Mouse (Mus musculus): ENCODE data around the gene Fasn. TPM values are rescaled to one million over a fixed set of nuclear protein-coding genes. Genes with fewer than 3 reads are reported as not detected.
"Not testable (repeated sequence)": the region's sequence is repeated elsewhere in the genome, so short reads cannot be mapped to it uniquely, and the experiment has no call there.

The Fasn gene
- 49.8 and 53.9 TPM in 2 replicates for polyA plus RNA-seq (2015; fragmentation: Nextera tagmentation; extraction: Ambion mirVana)

DNA sequence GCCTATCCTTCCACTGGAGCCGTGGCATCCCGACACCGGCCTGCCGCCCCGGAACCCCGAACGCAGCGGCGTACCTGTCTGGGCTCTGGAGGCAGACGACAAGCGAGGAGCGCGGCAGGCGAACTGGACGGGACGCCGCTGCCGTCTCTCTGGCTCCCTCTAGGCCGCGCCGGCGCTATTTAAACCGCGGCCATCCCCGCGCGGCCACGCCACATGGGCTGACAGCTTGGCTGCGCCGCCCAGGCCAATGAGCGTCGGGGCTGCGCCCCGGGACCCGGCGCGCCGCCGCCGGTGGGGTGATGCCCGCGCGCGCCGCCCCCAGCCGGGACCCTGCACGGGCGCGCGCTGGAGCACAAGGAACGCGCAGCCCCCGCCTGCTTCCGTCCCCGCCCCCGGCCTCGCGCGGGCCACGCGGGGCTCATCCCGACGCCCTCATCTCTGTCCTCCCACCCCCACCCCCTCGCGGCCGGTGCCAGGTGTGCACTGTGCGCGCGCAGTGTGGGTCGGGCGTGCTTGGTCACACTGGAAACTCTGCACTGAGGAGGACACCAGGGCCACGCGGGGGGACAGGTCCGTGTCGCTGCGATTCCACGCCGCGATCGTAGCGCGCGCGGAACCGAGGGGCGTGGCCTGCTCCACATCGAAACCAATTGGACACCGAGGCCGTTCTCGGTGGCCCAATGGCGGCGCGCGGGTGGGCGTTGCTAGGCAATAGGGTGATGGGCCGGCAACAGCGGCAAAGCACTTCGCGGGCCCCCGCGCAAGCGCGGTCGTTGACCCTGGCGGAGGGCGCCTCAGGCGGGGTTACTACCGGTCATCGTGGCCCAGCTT lies at the start of gene Fasn:
TSS of gene Fasn (minus strand) at position 592 of the 831 bp plus-strand sequence.
- H3K4me1 ChIP-seq, result peaks cover 35% of the 10 kb centered on the region
- H3K36me3 ChIP-seq, result peaks cover 39% of the 10 kb centered on the region
- ATAC-seq (ENCODE audit: low FRiP score, low read depth), result peak; percentile 91
- H3K9me3 ChIP-seq, result no peaks in the 10 kb centered on the region
- no peaks in the 10 kb centered on the region for H3K27me3 ChIP-seq
- peak within 1 kb of the TSS; percentile 97 for H3K27ac ChIP-seq
- peak within 1 kb of the TSS; percentile 98 for H3K4me3 ChIP-seq
- H3K4me2 ChIP-seq (replicated peaks), result peak within 1 kb of the TSS; percentile 98
- under 1% methylated on average over 93 of the region's 109 CpGs for WGBS
- peak within 1 kb of the TSS; percentile 97 for H3K9ac ChIP-seq

DNA sequence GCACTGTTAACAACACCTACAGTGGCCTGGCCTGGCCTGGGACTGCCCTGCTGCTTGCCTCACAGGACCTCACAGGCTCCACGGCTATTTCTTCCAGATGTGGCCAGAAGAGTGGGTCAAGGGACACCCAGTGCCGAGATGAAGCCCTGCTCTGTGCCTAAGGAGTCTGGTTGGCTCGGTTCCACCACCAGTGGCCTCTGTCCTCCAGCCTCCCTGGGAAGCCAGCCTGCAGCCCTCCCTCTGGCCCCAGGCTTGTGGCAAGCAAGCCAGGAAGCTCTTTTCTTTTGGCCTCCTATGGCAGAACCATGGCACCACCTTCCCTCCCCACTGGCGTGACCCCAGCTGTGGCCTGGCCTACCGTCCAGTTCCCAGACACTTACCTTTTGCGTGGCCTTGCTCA lies 48.9 kb upstream of the Fasn start:
- Histone ChIP-seq H3K9ac (no peak overlapping the region), H3K4me1 (0 out of 2 replicates have a peak, but pooled peaks cover 4% of the 10 kb centered on the region), H3K4me2 (replicated peaks) (no peak overlapping the region), H3K27me3 (no peaks in the 10 kb centered on the region), H3K36me3 (peaks cover 18% of the 10 kb centered on the region), H3K27ac (no peak overlapping the region), H3K9me3 (no peaks in the 10 kb centered on the region), H3K4me3 (no peak overlapping the region)
- no peak for ATAC-seq (ENCODE audit: low FRiP score, low read depth)
- 73% methylated on average over 6 of the region's 6 CpGs for WGBS

DNA sequence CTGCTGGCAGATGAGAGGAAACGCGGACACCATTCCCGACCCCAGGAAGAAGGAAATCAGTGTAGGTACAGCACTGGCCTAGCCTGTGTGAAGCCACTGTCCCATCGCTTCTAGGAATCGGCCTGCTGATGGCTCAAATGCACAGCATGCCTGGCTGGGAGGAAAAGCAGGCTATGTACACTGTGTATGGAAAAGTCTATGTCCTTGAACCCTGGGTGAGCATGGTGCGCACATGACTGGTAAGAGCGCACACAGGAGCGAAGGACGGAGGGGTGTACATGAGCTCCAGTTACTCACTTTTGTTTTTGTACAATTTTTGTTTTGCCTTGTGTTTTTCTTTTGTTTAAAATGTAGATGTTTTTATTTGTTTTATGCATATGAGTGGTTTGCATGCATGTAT lies 47.2 kb upstream of the Fasn start:
- H3K4me3 ChIP-seq, result no peak overlapping the region

DNA sequence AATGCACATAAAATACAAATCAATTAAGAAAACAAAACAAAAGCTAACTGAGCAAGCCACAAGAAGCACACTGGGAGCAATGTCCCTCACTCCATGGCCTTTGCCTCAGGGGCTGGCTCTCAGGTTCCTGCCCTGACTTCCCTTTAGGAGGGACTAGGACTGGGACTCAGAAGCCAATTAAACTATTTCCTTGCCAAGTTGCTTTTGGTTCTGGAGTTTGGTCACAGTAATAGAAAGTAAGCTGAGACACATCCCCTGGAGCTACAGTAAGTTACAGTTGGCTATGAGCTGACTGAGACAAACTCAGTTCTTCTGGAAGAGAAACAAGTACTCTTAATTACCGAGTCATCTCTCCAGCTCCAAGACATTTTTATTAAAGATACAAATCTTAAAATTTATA lies 41.5 kb upstream of the Fasn start:
- Histone ChIP-seq H3K9me3 (no peaks in the 10 kb centered on the region), H3K4me2 (replicated peaks) (no peak overlapping the region), H3K9ac (no peak overlapping the region), H3K4me3 (no peak overlapping the region), H3K4me1 (no peaks in the 10 kb centered on the region), H3K27me3 (no peaks in the 10 kb centered on the region), H3K36me3 (peaks cover 27% of the 10 kb centered on the region), H3K27ac (no peak overlapping the region)
- WGBS, result 78% methylated on average over 1 of the region's 1 CpGs
- ATAC-seq (ENCODE audit: low FRiP score, low read depth), result no peak

More for the DNA sequence above, 47.2 kb upstream of the Fasn start:
- 93% methylated on average over 9 of the region's 9 CpGs for WGBS
- Histone ChIP-seq H3K4me1 (0 out of 2 replicates have a peak, but pooled peaks cover 4% of the 10 kb centered on the region), H3K4me2 (replicated peaks) (no peak overlapping the region), H3K27me3 (no peaks in the 10 kb centered on the region), H3K27ac (no peak overlapping the region), H3K9me3 (no peaks in the 10 kb centered on the region), H3K36me3 (peaks cover 7% of the 10 kb centered on the region; the same call in 1 of the 2 replicates), H3K9ac (no peak overlapping the region)
- ATAC-seq (ENCODE audit: low FRiP score, low read depth), result no peak

DNA sequence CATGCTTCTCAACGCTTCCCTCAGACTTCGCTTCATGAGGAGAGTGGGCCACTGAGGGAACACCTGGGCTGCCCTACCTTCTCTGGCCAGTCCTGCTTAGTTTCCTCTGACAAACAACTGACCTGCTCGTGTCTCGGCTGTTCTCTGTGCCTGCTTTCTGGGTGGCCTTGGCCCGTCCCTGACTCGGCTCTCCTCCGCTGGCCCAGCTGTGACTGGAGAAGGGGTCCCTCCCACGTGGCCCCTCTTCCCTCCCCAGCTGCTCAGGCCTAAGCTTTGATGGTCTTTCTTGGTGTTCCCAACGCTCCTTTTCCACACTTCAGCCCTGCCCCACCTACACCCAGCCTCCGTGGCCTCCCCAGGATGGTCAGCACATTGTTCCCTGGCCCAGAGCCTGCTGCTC lies 38.5 kb upstream of the Fasn start:
- Histone ChIP-seq H3K4me1 (no peaks in the 10 kb centered on the region), H3K4me2 (replicated peaks) (no peak overlapping the region), H3K27ac (no peak overlapping the region), H3K27me3 (no peaks in the 10 kb centered on the region), H3K9ac (no peak overlapping the region), H3K4me3 (no peak overlapping the region), H3K36me3 (peaks cover 50% of the 10 kb centered on the region), H3K9me3 (no peaks in the 10 kb centered on the region)
- 67% methylated on average over 10 of the region's 10 CpGs for WGBS
- ATAC-seq (ENCODE audit: low FRiP score, low read depth), result no peak

DNA sequence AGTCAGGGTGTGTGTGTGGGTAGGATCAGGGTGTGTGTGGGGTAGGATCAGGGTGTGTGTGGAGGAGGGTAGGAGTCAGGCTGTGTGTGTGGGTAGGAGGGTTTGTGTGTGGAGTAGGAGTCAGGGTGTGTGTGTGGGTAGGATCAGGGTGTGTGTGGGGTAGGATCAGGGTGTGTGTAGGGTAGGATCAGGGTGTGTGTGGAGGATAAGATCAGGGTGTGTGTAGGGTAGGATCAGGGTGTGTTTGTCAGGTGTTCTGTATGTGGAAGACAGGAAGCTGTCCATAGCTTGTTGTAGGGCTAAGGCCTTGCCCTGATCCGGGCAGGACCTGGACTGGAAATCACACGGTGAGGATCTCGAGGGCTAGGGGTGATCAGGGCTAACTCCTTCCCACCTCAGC lies 31.6 kb upstream of the Fasn start:
- not testable (repeated sequence) for H3K27me3 ChIP-seq; H3K9ac ChIP-seq; H3K9me3 ChIP-seq; H3K4me1 ChIP-seq; H3K4me3 ChIP-seq; ATAC-seq (ENCODE audit: low FRiP score, low read depth); H3K4me2 ChIP-seq (replicated peaks); H3K27ac ChIP-seq
- H3K36me3 ChIP-seq, result peaks cover 48% of the 10 kb centered on the region
- WGBS, result 90% methylated on average over 3 of the region's 3 CpGs

DNA sequence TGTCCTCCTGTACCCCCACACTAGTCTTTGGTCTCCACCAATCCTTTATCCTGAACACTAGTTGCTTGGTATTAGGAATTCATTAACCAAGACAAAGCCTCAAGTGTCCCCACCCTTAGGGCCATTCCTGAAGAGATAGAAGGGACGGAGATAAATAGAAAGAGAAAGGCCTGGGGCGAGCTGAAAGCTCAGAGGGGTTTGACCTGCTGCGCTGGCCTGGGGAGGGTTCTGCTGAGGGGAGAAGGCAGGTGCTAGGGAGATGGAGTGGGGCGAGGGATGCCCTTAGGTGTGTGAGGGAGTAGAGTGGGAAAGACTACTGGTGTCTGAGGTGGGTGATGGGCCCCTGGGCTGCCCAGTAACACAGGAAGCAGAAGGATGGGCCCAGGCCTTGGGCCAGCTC lies 29.4 kb upstream of the Fasn start:
- no peak for ATAC-seq (ENCODE audit: low FRiP score, low read depth)
- Histone ChIP-seq H3K9ac (no peak overlapping the region), H3K4me2 (replicated peaks) (no peak overlapping the region), H3K4me1 (peaks cover 6% of the 10 kb centered on the region; the same call in 1 of the 2 replicates), H3K27me3 (no peaks in the 10 kb centered on the region), H3K27ac (no peak overlapping the region), H3K4me3 (no peak overlapping the region), H3K36me3 (peaks cover 27% of the 10 kb centered on the region), H3K9me3 (no peaks in the 10 kb centered on the region)
- WGBS, result 90% methylated on average over 4 of the region's 4 CpGs

DNA sequence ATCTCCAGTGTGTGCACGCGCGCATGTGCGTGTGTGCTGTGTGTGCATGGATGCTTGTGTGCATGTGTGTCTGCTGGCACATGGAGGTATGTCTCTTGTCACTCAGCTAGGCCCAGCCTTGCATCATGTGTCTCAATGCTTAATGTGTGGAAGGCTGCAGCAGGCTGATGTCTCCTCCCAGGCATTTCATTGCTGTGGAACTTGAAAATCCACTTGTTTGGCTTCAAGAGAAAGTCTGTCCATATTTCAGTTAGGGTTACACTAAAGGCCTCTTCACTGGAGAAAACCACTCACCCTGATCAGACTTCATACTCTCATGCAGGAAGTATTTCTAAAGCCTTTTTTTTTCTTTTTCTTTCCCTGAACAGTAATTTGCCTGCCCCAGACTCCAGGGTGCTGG lies 28.8 kb upstream of the Fasn start:
- Histone ChIP-seq H3K27ac (no peak overlapping the region), H3K36me3 (peaks cover 21% of the 10 kb centered on the region), H3K9ac (no peak overlapping the region), H3K4me3 (no peak overlapping the region), H3K9me3 (no peaks in the 10 kb centered on the region), H3K4me1 (peaks cover 6% of the 10 kb centered on the region; the same call in 1 of the 2 replicates), H3K27me3 (no peaks in the 10 kb centered on the region), H3K4me2 (replicated peaks) (no peak overlapping the region)
- no peak for ATAC-seq (ENCODE audit: low FRiP score, low read depth)
- 92% methylated on average over 4 of the region's 4 CpGs for WGBS

DNA sequence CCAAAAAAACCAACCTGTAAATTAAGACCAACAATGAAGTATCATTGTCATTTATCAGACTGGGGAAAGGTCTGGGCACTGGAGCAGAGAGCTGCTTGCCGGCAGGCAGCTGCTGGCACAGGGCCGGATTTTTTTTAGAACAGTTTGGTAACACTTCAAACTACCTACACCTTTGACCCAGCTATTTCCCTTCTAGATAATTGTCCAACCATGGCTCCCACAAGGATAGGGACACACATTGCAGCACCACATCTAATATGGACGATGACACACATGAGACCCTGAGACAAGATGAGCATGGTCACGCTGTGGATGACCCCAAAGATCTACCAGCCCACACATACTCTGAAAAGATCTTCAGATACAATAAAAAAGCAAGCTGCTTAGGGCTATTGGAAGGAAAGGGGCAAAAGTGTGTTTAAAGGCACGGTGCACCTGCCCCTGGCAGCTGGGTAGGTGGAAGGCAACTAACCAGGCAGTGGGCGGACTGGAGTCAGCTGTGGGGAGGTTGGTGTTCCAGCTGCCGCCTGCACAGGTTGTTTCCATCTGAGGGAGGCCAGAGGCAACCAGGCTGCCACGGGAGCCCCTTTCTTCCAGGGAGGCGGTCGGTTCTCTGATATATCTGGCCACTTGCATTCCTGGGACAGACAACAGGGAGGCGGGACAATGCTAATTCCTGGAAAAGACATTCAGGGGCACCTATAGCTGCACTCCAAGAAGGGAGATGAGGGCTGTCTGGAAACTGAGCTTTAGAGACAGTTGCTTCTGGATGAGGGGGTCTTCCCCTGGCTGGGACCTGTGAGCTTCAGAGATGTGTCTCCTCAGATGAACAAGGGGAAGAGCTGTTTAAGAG lies 28.0 kb upstream of the Fasn start:
- H3K9me3 ChIP-seq, result no peaks in the 10 kb centered on the region
- no peak overlapping the region for H3K27ac ChIP-seq
- peaks cover 16% of the 10 kb centered on the region for H3K36me3 ChIP-seq
- no peak overlapping the region for H3K9ac ChIP-seq
- 63% methylated on average over 11 of the region's 11 CpGs for WGBS
- no peak overlapping the region for H3K4me2 ChIP-seq (replicated peaks)
- ATAC-seq (ENCODE audit: low FRiP score, low read depth), result no peak
- peaks cover 6% of the 10 kb centered on the region; the same call in 1 of the 2 replicates for H3K4me1 ChIP-seq
- H3K27me3 ChIP-seq, result no peaks in the 10 kb centered on the region
- no peak overlapping the region for H3K4me3 ChIP-seq

DNA sequence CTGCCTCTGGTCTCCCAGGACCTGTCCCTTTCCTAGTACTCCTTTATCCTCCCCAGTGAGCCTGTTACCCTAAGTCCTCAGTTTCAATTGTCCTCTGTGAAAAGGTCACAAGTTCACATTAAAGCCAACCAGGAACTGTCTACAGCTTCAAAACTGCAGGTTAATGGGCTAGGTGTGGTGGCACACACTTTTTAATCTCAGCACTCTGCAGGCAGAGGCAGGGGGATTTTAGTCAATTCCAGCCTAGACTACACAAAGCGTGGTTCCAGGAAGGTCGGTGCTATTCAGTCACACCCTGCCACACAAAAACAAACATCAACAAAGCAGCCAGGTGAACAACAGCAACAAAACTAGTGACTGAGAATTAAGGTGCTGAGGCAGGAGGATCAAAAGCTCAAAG lies 27.2 kb upstream of the Fasn start:
- no peaks in the 10 kb centered on the region for H3K9me3 ChIP-seq
- H3K9ac ChIP-seq, result no peak overlapping the region
- no peak overlapping the region for H3K4me3 ChIP-seq
- no peak overlapping the region for H3K4me2 ChIP-seq (replicated peaks)
- peaks cover 6% of the 10 kb centered on the region; the same call in 1 of the 2 replicates for H3K4me1 ChIP-seq
- no peak overlapping the region for H3K27ac ChIP-seq
- ATAC-seq (ENCODE audit: low FRiP score, low read depth), result no peak
- no peaks in the 10 kb centered on the region for H3K27me3 ChIP-seq
- peaks cover 11% of the 10 kb centered on the region; the same call in 1 of the 2 replicates for H3K36me3 ChIP-seq
- WGBS, result 81% methylated on average over 2 of the region's 2 CpGs

DNA sequence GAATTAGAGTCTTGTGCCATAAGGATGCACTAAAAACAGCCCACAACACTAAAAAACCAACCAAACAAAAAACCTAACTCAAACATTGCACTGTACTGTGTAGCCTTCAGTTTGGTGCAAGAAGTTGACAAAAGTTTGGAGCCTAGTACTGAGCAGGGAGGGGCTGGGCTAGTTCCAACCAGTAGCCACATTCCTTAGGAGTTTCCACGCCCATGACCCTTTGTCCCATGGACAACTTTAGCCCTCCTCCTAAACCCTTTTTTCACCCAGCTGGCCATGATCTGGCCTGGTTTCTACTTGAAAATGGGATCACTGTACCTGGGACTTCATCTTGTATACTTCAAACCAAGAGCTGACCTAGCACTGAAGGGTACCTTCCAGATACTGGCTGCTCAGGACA lies 26.8 kb upstream of the Fasn start:
- H3K9ac ChIP-seq, result no peak overlapping the region
- no peak overlapping the region for H3K4me2 ChIP-seq (replicated peaks)
- H3K27me3 ChIP-seq, result no peaks in the 10 kb centered on the region
- no peak for ATAC-seq (ENCODE audit: low FRiP score, low read depth)
- WGBS, result 68% methylated on average over 1 of the region's 1 CpGs
- no peak overlapping the region for H3K4me3 ChIP-seq
- peaks cover 6% of the 10 kb centered on the region; the same call in 1 of the 2 replicates for H3K4me1 ChIP-seq
- no peak overlapping the region for H3K27ac ChIP-seq
- peaks cover 7% of the 10 kb centered on the region; the same call in 1 of the 2 replicates for H3K36me3 ChIP-seq
- no peaks in the 10 kb centered on the region for H3K9me3 ChIP-seq
